Mouse (Mus musculus): ENCODE results near the gene Cryab. TPM values are rescaled to one million over a fixed set of nuclear protein-coding genes. Genes with fewer than 3 reads are reported as not detected.

Cryab gene
- polyA plus RNA-seq, 1 experiment from 2014 or later = 36.0 TPM

- Histone ChIP-seq H3K9me3 (no peaks in the 10 kb centered on the region), H3K36me3 (peaks cover 2% of the 10 kb centered on the region; the same call in 1 of the 2 replicates), H3K4me2 (replicated peaks) (no peak overlapping the region), H3K4me1 (peaks cover 9% of the 10 kb centered on the region), H3K4me3 (no peak overlapping the region), H3K27ac (no peak overlapping the region), H3K9ac (no peak overlapping the region), H3K27me3 (no peaks in the 10 kb centered on the region)
- 87% methylated on average over 2 of the region's 2 CpGs for WGBS
- ATAC-seq (ENCODE audit: insufficient number of reproducible peaks, insufficient read depth, low FRiP score, low TSS enrichment) = no peak
Observed at GRCm38 (mm10) chr9:50770011-50770410, 18.9 kb downstream of the Cryab start.

- WGBS = 76% methylated on average over 4 of the region's 4 CpGs
Observed at GRCm38 (mm10) chr9:50774026-50774462, 22.9 kb downstream of the Cryab start.

GRCm38 (mm10) chr9:50774991-50775612 is 24.0 kb downstream of the Cryab start, which contains the start of the genes Alg9 and 1110032A03Rik:
Gene Alg9 (plus strand): TSS chr9:50775019.
Gene 1110032A03Rik (minus strand): TSS chr9:50775520.
- Histone ChIP-seq H3K4me2 (replicated peaks) (peak within 1 kb of the TSS; percentile 56), H3K4me3 (peak within 1 kb of the TSS; percentile 85), H3K27me3 (no peaks in the 10 kb centered on the region), H3K9me3 (no peaks in the 10 kb centered on the region), H3K27ac (peak within 1 kb of the TSS; percentile 89), H3K36me3 (peaks cover 20% of the 10 kb centered on the region), H3K4me1 (peaks cover 14% of the 10 kb centered on the region), H3K9ac (peak within 1 kb of the TSS; percentile 91)
- peak; percentile 72 for ATAC-seq (ENCODE audit: insufficient number of reproducible peaks, insufficient read depth, low FRiP score, low TSS enrichment)
- WGBS = under 1% methylated on average over 46 of the region's 51 CpGs

More at GRCm38 (mm10) chr9:50774026-50774462, 22.9 kb downstream of the Cryab start:
- H3K4me3 ChIP-seq = peak overlapping the region; percentile 85; the same call in 1 of the 2 replicates
- no peak overlapping the region for H3K9ac ChIP-seq
- no peak overlapping the region for H3K27ac ChIP-seq
- H3K4me1 ChIP-seq = peaks cover 14% of the 10 kb centered on the region
- no peaks in the 10 kb centered on the region for H3K27me3 ChIP-seq
- peaks cover 11% of the 10 kb centered on the region for H3K36me3 ChIP-seq
- no peak for ATAC-seq (ENCODE audit: insufficient number of reproducible peaks, insufficient read depth, low FRiP score, low TSS enrichment)
- no peaks in the 10 kb centered on the region for H3K9me3 ChIP-seq
- peak overlapping the region; percentile 56 for H3K4me2 ChIP-seq (replicated peaks)

GRCm38 (mm10) chr9:50775662-50776126 is 24.6 kb downstream of the Cryab start:
- peak overlapping the region; percentile 89 for H3K27ac ChIP-seq
- H3K4me1 ChIP-seq = peaks cover 14% of the 10 kb centered on the region
- H3K9ac ChIP-seq = peak overlapping the region; percentile 91
- WGBS = under 1% methylated on average over 30 of the region's 30 CpGs
- no peaks in the 10 kb centered on the region for H3K9me3 ChIP-seq
- peak; percentile 68; the same call in 1 of the 2 replicates for ATAC-seq (ENCODE audit: insufficient number of reproducible peaks, insufficient read depth, low FRiP score, low TSS enrichment)
- H3K4me2 ChIP-seq (replicated peaks) = peak overlapping the region; percentile 56
- peaks cover 26% of the 10 kb centered on the region for H3K36me3 ChIP-seq
- peak overlapping the region; percentile 85 for H3K4me3 ChIP-seq
- H3K27me3 ChIP-seq = no peaks in the 10 kb centered on the region

GRCm38 (mm10) chr9:50776162-50776760 is 25.1 kb downstream of the Cryab start:
- WGBS = 65% methylated on average over 11 of the region's 11 CpGs
- no peak overlapping the region for H3K27ac ChIP-seq

GRCm38 (mm10) chr9:50782155-50782554 is 31.0 kb downstream of the Cryab start:
- H3K4me3 ChIP-seq = no peak overlapping the region
- H3K9ac ChIP-seq = no peak overlapping the region
- no peak for ATAC-seq (ENCODE audit: insufficient number of reproducible peaks, insufficient read depth, low FRiP score, low TSS enrichment)
- WGBS = 72% methylated on average over 2 of the region's 2 CpGs
- no peak overlapping the region for H3K27ac ChIP-seq
- H3K36me3 ChIP-seq = peaks cover 74% of the 10 kb centered on the region
- no peaks in the 10 kb centered on the region for H3K4me1 ChIP-seq
- H3K27me3 ChIP-seq = no peaks in the 10 kb centered on the region
- H3K9me3 ChIP-seq = no peaks in the 10 kb centered on the region
- no peak overlapping the region for H3K4me2 ChIP-seq (replicated peaks)

More at GRCm38 (mm10) chr9:50776162-50776760, 25.1 kb downstream of the Cryab start:
- no peak for ATAC-seq (ENCODE audit: insufficient number of reproducible peaks, insufficient read depth, low FRiP score, low TSS enrichment)
- peaks cover 32% of the 10 kb centered on the region for H3K36me3 ChIP-seq
- H3K4me2 ChIP-seq (replicated peaks) = peak overlapping the region; percentile 56
- peak overlapping the region; percentile 91 for H3K9ac ChIP-seq
- H3K27me3 ChIP-seq = no peaks in the 10 kb centered on the region
- peak overlapping the region; percentile 85 for H3K4me3 ChIP-seq
- peaks cover 14% of the 10 kb centered on the region for H3K4me1 ChIP-seq
- no peaks in the 10 kb centered on the region for H3K9me3 ChIP-seq

- 92% methylated on average over 3 of the region's 3 CpGs for WGBS
- H3K9me3 ChIP-seq = no peaks in the 10 kb centered on the region
- peaks cover 47% of the 10 kb centered on the region for H3K36me3 ChIP-seq
- no peak for ATAC-seq (ENCODE audit: insufficient number of reproducible peaks, insufficient read depth, low FRiP score, low TSS enrichment)
- no peak overlapping the region for H3K9ac ChIP-seq
- H3K27ac ChIP-seq = no peak overlapping the region
- no peak overlapping the region for H3K4me2 ChIP-seq (replicated peaks)
- no peaks in the 10 kb centered on the region for H3K27me3 ChIP-seq
- H3K4me3 ChIP-seq = no peak overlapping the region
- H3K4me1 ChIP-seq = no peaks in the 10 kb centered on the region
Observed at GRCm38 (mm10) chr9:50795266-50795665, 44.1 kb downstream of the Cryab start.

GRCm38 (mm10) chr9:50796776-50797175 is 45.7 kb downstream of the Cryab start:
- ATAC-seq (ENCODE audit: insufficient number of reproducible peaks, insufficient read depth, low FRiP score, low TSS enrichment) = no peak
- WGBS = 90% methylated on average over 8 of the region's 8 CpGs
- H3K36me3 ChIP-seq = peaks cover 47% of the 10 kb centered on the region
- H3K9me3 ChIP-seq = no peaks in the 10 kb centered on the region
- H3K4me1 ChIP-seq = no peaks in the 10 kb centered on the region
- no peak overlapping the region for H3K27ac ChIP-seq
- H3K9ac ChIP-seq = no peak overlapping the region
- H3K4me3 ChIP-seq = no peak overlapping the region
- H3K4me2 ChIP-seq (replicated peaks) = no peak overlapping the region
- H3K27me3 ChIP-seq = no peaks in the 10 kb centered on the region

- Histone ChIP-seq H3K4me1 (no peaks in the 10 kb centered on the region), H3K4me2 (replicated peaks) (no peak overlapping the region), H3K27me3 (no peaks in the 10 kb centered on the region), H3K36me3 (peaks cover 46% of the 10 kb centered on the region), H3K9ac (no peak overlapping the region), H3K4me3 (no peak overlapping the region), H3K9me3 (no peaks in the 10 kb centered on the region), H3K27ac (no peak overlapping the region)
- ATAC-seq (ENCODE audit: insufficient number of reproducible peaks, insufficient read depth, low FRiP score, low TSS enrichment) = no peak
- WGBS = 91% methylated on average over 7 of the region's 7 CpGs
Observed at GRCm38 (mm10) chr9:50797641-50798040, 46.5 kb downstream of the Cryab start.

GRCm38 (mm10) chr9:50798368-50798767 is 47.2 kb downstream of the Cryab start:
- Histone ChIP-seq H3K9ac (no peak overlapping the region), H3K4me3 (no peak overlapping the region), H3K4me1 (no peaks in the 10 kb centered on the region), H3K27me3 (no peaks in the 10 kb centered on the region), H3K9me3 (no peaks in the 10 kb centered on the region), H3K36me3 (peaks cover 51% of the 10 kb centered on the region), H3K4me2 (replicated peaks) (no peak overlapping the region), H3K27ac (no peak overlapping the region)
- WGBS = 84% methylated on average over 5 of the region's 5 CpGs
- ATAC-seq (ENCODE audit: insufficient number of reproducible peaks, insufficient read depth, low FRiP score, low TSS enrichment) = no peak

GRCm38 (mm10) chr9:50800985-50801384 is 49.9 kb downstream of the Cryab start:
- Histone ChIP-seq H3K4me2 (replicated peaks) (no peak overlapping the region), H3K4me3 (no peak overlapping the region), H3K9ac (no peak overlapping the region), H3K9me3 (no peaks in the 10 kb centered on the region), H3K36me3 (peaks cover 57% of the 10 kb centered on the region), H3K27me3 (no peaks in the 10 kb centered on the region), H3K4me1 (no peaks in the 10 kb centered on the region), H3K27ac (no peak overlapping the region)
- 69% methylated on average over 2 of the region's 2 CpGs for WGBS
- ATAC-seq (ENCODE audit: insufficient number of reproducible peaks, insufficient read depth, low FRiP score, low TSS enrichment) = no peak
